9 mouse cellular contexts compared by ENCODE assay signal in genomic region chr2:94059459-94059858, GRCm38 (mm10). TPM values are rescaled to one million over a fixed set of nuclear protein-coding genes. Genes with fewer than 3 reads are reported as not detected.
DNase-seq lines count a peak whose midpoint lies in the region; ATAC-seq and TF ChIP-seq lines count a peak whose summit lies in the region.
"Had no signal": no experiment of that assay in that cellular context is flagged by ENCODE, and none has a peak within 500 bp of the region (broad histone marks: within the 10 kb centered on the region; RNA-seq: fewer than 3 reads in every experiment).

No protein-coding gene starts in this region.

- H3K4me3 ChIP-seq in lung, embryonic 14.5 days (ENCODE audit: low read depth, low read length): no peak overlapping the region
- H3K4me3 ChIP-seq: megakaryocyte, embryonic 14.5 days had no signal

- ATAC-seq in Patski: no peak
- no peak for ATAC-seq in lung, embryonic 14.5 days (ENCODE audit: insufficient read depth)

- H3K27me3 ChIP-seq in Patski: no peaks in the 10 kb centered on the region
- no peaks in the 10 kb centered on the region for H3K27me3 ChIP-seq in lung, embryonic 14.5 days (ENCODE audit: insufficient read depth, low read length)
- H3K27me3 ChIP-seq: megakaryocyte, embryonic 14.5 days had no signal

- H3K36me3 ChIP-seq in lung, embryonic 14.5 days (ENCODE audit: insufficient read depth): no peaks in the 10 kb centered on the region

- H3K27ac ChIP-seq in lung, embryonic 14.5 days (ENCODE audit: low read depth): no peak overlapping the region

- WGBS in lung, embryonic 14.5 days: 77% methylated on average over 5 of the region's 5 CpGs

- no peaks in the 10 kb centered on the region for H3K9me3 ChIP-seq in lung, embryonic 14.5 days (ENCODE audit: low read depth, low read length)
- H3K9me3 ChIP-seq: megakaryocyte, embryonic 14.5 days had no signal

- intact Hi-C loops in left cerebral cortex, postnatal 14 days (cut with DNase I): loop anchor here (5.0 kb wide), 1 partner anchor 183 kb away; no protein-coding TSS in a partner anchor

- H3K9ac ChIP-seq in lung, embryonic 14.5 days: no peak overlapping the region

- POLR2A ChIA-PET in Patski (lab: Charles Lee): no interaction called here

- H3K4me1 ChIP-seq in lung, embryonic 14.5 days (ENCODE audit: insufficient read depth): no peaks in the 10 kb centered on the region

- in situ Hi-C loops in Patski (cut with MboI; ENCODE audit: low pct_unique_long_range_greater_than_20kb): no loop called here

- peak; percentile 72 for TF ChIP-seq CTCF in Patski (IDR thresholded peaks at IDR 0.05)
- peak; percentile 52 for TF ChIP-seq CTCF in lung, embryonic 14.5 days (IDR thresholded peaks at IDR 0.05; ENCODE audit: low read depth)

- H3K4me2 ChIP-seq in lung, embryonic 14.5 days: no peak overlapping the region

- DNase-seq in embryo, embryonic 11 days: peak; percentile 26
- no peak for DNase-seq in embryo, embryonic 9.5 days (ENCODE audit: extremely low spot score)
- peak; percentile 22 to 56 for DNase-seq in left cerebral cortex, postnatal 14 days (ENCODE audit: low spot score in 2 of 2)
- no peak for DNase-seq in left cerebral cortex, adult 11 months (ENCODE audit: low spot score)
- DNase-seq in Patski (ENCODE audit: low read depth, low spot score): no peak
- DNase-seq in lung, embryonic 14.5 days: peak; percentile 53
- DNase-seq in yolk sac, embryonic 10.5 days (ENCODE audit: low spot score): no peak
- no peak for DNase-seq in gastrocnemius, adult 18-20 months (ENCODE audit: low spot score)

- CTCF ChIA-PET in Patski (lab: Charles Lee): interaction anchor here (1.1 to 2.2 kb wide), 3 partner anchors 23 to 231 kb away, joined by 4 to 7 read pairs (median 7); no protein-coding TSS in a partner anchor

RNA-seq across cellular contexts. Expression of gene Alkbh3, which starts 48.9 kb away (rescaled TPM):
- total RNA-seq in left cerebral cortex, postnatal 14 days (2021): 10 to 100 TPM; 23.7 to 25.1 TPM
- polyA plus RNA-seq in Patski (2021): 35.1 TPM
- 69.3 and 74.9 TPM in 2 replicates for polyA plus RNA-seq in lung, embryonic 14.5 days (2014; fragmentation: Nextera tagmentation; extraction: Ambion mirVana)
- 10 to 100 TPM; 59.3 to 60.1 TPM for total RNA-seq in gastrocnemius, adult 18-20 months (2021)

Comparison
In these comparisons a context has a peak if more than half of its experiments do, and no peak if none do; other contexts are left out.
1. DNase-seq: peak in embryo, embryonic 11 days (single experiment), left cerebral cortex, postnatal 14 days (2 of 2) and lung, embryonic 14.5 days (single experiment); none in embryo, embryonic 9.5 days (single experiment), left cerebral cortex, adult 11 months (single experiment), Patski (single experiment), yolk sac, embryonic 10.5 days (single experiment) and gastrocnemius, adult 18-20 months (single experiment).